Comparison of ENCODE assay signal across 25 mouse cellular contexts in the genomic region with DNA sequence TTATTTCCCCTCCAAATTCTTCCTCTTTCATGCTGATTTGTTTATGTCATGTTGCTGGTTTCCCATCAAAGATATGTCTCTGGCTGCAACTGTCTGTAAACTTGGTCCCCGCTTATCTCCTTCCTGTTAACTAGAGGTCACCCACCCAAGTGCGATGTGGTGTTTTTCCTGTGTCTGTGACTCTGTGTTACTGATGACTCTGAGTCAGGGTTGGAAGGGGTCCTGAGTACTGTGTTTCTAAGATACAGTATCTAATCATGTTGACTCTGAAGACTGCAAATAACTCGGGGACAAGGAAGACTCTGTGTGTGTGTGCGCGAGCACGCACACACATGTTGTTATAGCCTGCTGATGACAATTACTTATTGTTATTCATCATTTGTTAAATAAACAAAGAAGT.
DNase-seq lines count a peak whose midpoint lies in the region; ATAC-seq and TF ChIP-seq lines count a peak whose summit lies in the region.
"Had no signal": no experiment of that assay in that cellular context is flagged by ENCODE, and none has a peak within 500 bp of the region (broad histone marks: within the 10 kb centered on the region; RNA-seq: fewer than 3 reads in every experiment).

No protein-coding gene starts in this region.

- H3K27me3 ChIP-seq in heart, embryonic 14.5 days (ENCODE audit: control insufficient read depth, insufficient read depth, low read length) = no peaks in the 10 kb centered on the region
- H3K27me3 ChIP-seq in lung, embryonic 16.5 days (ENCODE audit: control insufficient read depth, insufficient read depth, low read depth, low read length) = no peaks in the 10 kb centered on the region
- H3K27me3 ChIP-seq in kidney, adult 2 months (replicated peaks; ENCODE audit: control insufficient read depth, insufficient read depth, low read length) = no peaks in the 10 kb centered on the region
- H3K27me3 ChIP-seq: embryonic facial prominence, embryonic 13.5 days; forebrain, embryonic 12.5 days; heart, embryonic 15.5 days; midbrain, embryonic 13.5 days; Patski had no signal

- 39% methylated on average over 6 of the region's 6 CpGs for whole genome bisulfite sequencing in heart, embryonic 14.5 days
- WGBS in lung, embryonic 16.5 days = 40% methylated on average over 6 of the region's 6 CpGs
- WGBS in kidney, adult 2 months = 78% methylated on average over 6 of the region's 6 CpGs

- peaks cover 0 to 4% of the 10 kb centered on the region in 2 experiments; a peak in 1 of 4 replicates for H3K4me1 ChIP-seq in heart, embryonic 14.5 days (ENCODE audit: control insufficient read depth in 2 of 2, insufficient read depth in 2 of 2, low read length in 2 of 2)
- H3K4me1 ChIP-seq in lung, embryonic 16.5 days (replicated peaks; ENCODE audit: control insufficient read depth, insufficient read depth, low read length) = 0 out of 2 replicates have a peak, but pooled peaks cover 4% of the 10 kb centered on the region
- no peaks in the 10 kb centered on the region for H3K4me1 ChIP-seq in kidney, adult 2 months (ENCODE audit: control insufficient read depth, insufficient read depth, low read length)
- H3K4me1 ChIP-seq: embryonic facial prominence, embryonic 13.5 days; forebrain, embryonic 12.5 days; heart, embryonic 15.5 days; midbrain, embryonic 13.5 days had no signal

- no peak overlapping the region for H3K9ac ChIP-seq in heart, embryonic 14.5 days (ENCODE audit: low read length)
- no peak overlapping the region for H3K9ac ChIP-seq in lung, embryonic 16.5 days (ENCODE audit: low read length)
- H3K9ac ChIP-seq: embryonic facial prominence, embryonic 13.5 days; forebrain, embryonic 12.5 days; heart, embryonic 15.5 days; hindbrain, embryonic 14.5 days; midbrain, embryonic 13.5 days had no signal

- no peak for TF ChIP-seq CTCF in kidney, adult 2 months (conservative IDR thresholded peaks at IDR 0.05; ENCODE audit: insufficient read depth, insufficient read length, low read depth, low read length)

- H3K9me3 ChIP-seq in heart, embryonic 14.5 days (ENCODE audit: control insufficient read depth, low read length) = no peaks in the 10 kb centered on the region
- H3K9me3 ChIP-seq in lung, embryonic 16.5 days (ENCODE audit: control insufficient read depth, low read length) = no peaks in the 10 kb centered on the region
- H3K9me3 ChIP-seq: embryonic facial prominence, embryonic 13.5 days; forebrain, embryonic 12.5 days; heart, embryonic 15.5 days; midbrain, embryonic 13.5 days had no signal

- no peak for DNase-seq in heart, postnatal 14 days
- DNase-seq in kidney, adult 2 months = no peak
- no peak for DNase-seq in adrenal gland, adult 2 months
- DNase-seq: adrenal gland, postnatal 10 days; cerebellum, adult 2 months; cerebellum, postnatal 25 days; embryo, embryonic 11 days; heart, postnatal 4 days; kidney, adult 18-20 months; layer of hippocampus, adult 9-11 months; right cerebral cortex, postnatal 14 days had no signal

- no peak for TF ChIP-seq POLR2A in kidney, adult 2 months (IDR thresholded peaks at IDR 0.05; ENCODE audit: low read depth, low read length)

- no peaks in the 10 kb centered on the region for H3K36me3 ChIP-seq in heart, embryonic 14.5 days (ENCODE audit: control insufficient read depth, insufficient read depth, low read length)
- no peaks in the 10 kb centered on the region for H3K36me3 ChIP-seq in lung, embryonic 16.5 days (ENCODE audit: control insufficient read depth, insufficient read depth, low read length)
- no peaks in the 10 kb centered on the region for H3K36me3 ChIP-seq in kidney, adult 2 months (ENCODE audit: control insufficient read depth, insufficient read depth, low read length)
- H3K36me3 ChIP-seq: embryonic facial prominence, embryonic 13.5 days; forebrain, embryonic 12.5 days; heart, embryonic 15.5 days; midbrain, embryonic 13.5 days had no signal

- no peak overlapping the region for H3K4me2 ChIP-seq in heart, embryonic 14.5 days (ENCODE audit: low read length)
- H3K4me2 ChIP-seq in lung, embryonic 16.5 days (ENCODE audit: low read depth, low read length) = no peak overlapping the region
- H3K4me2 ChIP-seq: embryonic facial prominence, embryonic 13.5 days; forebrain, embryonic 12.5 days; heart, embryonic 15.5 days; hindbrain, embryonic 14.5 days; midbrain, embryonic 13.5 days had no signal

- no peak overlapping the region for H3K27ac ChIP-seq in heart, embryonic 14.5 days (replicated peaks in 1 of 2; ENCODE audit: control insufficient read depth in 1 of 2, insufficient read depth in 1 of 2, low read depth in 2 of 2, low read length in 2 of 2)
- H3K27ac ChIP-seq in lung, embryonic 16.5 days (ENCODE audit: low read length) = no peak overlapping the region
- H3K27ac ChIP-seq in kidney, adult 2 months (ENCODE audit: insufficient read depth, low read depth, low read length) = no peak overlapping the region
- H3K27ac ChIP-seq: embryonic facial prominence, embryonic 13.5 days; forebrain, embryonic 12.5 days; heart, embryonic 15.5 days; hindbrain, embryonic 14.5 days; kidney, postnatal 0 days; left cerebral cortex, adult 2 months; midbrain, embryonic 13.5 days had no signal

- peak; percentile 50 for ATAC-seq in heart, embryonic 14.5 days (ENCODE audit: insufficient number of reproducible peaks, insufficient read depth, low FRiP score, low read depth)
- peak; percentile 82 for ATAC-seq in common myeloid progenitor, adult 5-6 weeks (replicated peaks; ENCODE audit: low read depth, poor library complexity, severe bottlenecking)
- ATAC-seq in lung, embryonic 16.5 days (ENCODE audit: low read depth) = peak; percentile 68; the same call in 1 of the 2 replicates
- ATAC-seq in megakaryocyte progenitor cell, adult 5-6 weeks (replicated peaks; ENCODE audit: poor library complexity) = peak; percentile 52
- ATAC-seq: inflammation-experienced regulatory T-cells, adult 6 months; midbrain, embryonic 13.5 days; Patski had no signal

- intact Hi-C loops in heart, postnatal 14 days (cut with DNase I) = no loop called here

- H3K4me3 ChIP-seq in heart, embryonic 14.5 days (ENCODE audit: control insufficient read depth in 1 of 2, insufficient read depth in 1 of 2, low read depth in 1 of 2, low read length in 2 of 2) = no peak overlapping the region
- H3K4me3 ChIP-seq in lung, embryonic 16.5 days (ENCODE audit: low read length) = no peak overlapping the region
- no peak overlapping the region for H3K4me3 ChIP-seq in kidney, adult 2 months (ENCODE audit: insufficient read depth, low read depth, low read length)
- H3K4me3 ChIP-seq: embryonic facial prominence, embryonic 13.5 days; erythroblast, embryonic 14.5 days; forebrain, embryonic 12.5 days; heart, embryonic 15.5 days; left cerebral cortex, adult 2 months; midbrain, embryonic 13.5 days had no signal
